Mouse (Mus musculus) G1E (cell line): Measurements from ENCODE around the gene Dscaml1. TPM values are rescaled to one million over a fixed set of nuclear protein-coding genes. Genes with fewer than 3 reads are reported as not detected.

Experiments
- ATAC-seq: 2 replicates; pipeline ENCODE4 v1.8.0; 2016; ENCODE audit warnings: mild to moderate bottlenecking; ENCODE audit not compliant: insufficient number of reproducible peaks, poor library complexity, low FRiP score, severe bottlenecking; ENCODE audit errors: extremely low read depth
- DNase-seq: peaks from one replicate; pipeline ENCODE4 v3.0.0; 2012; ENCODE audit warnings: low spot score
- H3K27me3 ChIP-seq: 2 replicates; pipeline ENCODE4 v1.6.1; 2012; ENCODE audit warnings: mild to moderate bottlenecking, low read length, inconsistent platforms; ENCODE audit not compliant: insufficient read depth
- H3K36me3 ChIP-seq: replicated peaks from 2 replicates; pipeline ENCODE3; 2012; ENCODE audit warnings: mild to moderate bottlenecking, inconsistent platforms
- H3K4me1 ChIP-seq: 2 replicates; pipeline ENCODE4 v1.6.1; 2012; ENCODE audit warnings: low read depth, low read length, inconsistent platforms, mixed read lengths; ENCODE audit not compliant: insufficient read depth
- H3K4me3 ChIP-seq: 2 replicates; pipeline ENCODE4 v1.5.1; 2012; ENCODE audit warnings: low read depth, mild to moderate bottlenecking, inconsistent platforms, low read length, moderate library complexity, mixed read lengths
- H3K9me3 ChIP-seq: replicated peaks from 2 replicates; pipeline ENCODE4 v1.6.1; 2012; ENCODE audit warnings: inconsistent platforms
- CTCF ChIP-seq: IDR thresholded peaks from 2 replicates; pipeline ENCODE4 v1.5.1; 2012; ENCODE audit warnings: low read depth, low read length, inconsistent platforms, mixed read lengths
- GATA1 ChIP-seq: IDR thresholded peaks from 2 replicates; pipeline ENCODE4 v1.6.1; 2012; ENCODE audit warnings: borderline replicate concordance, low read length, inconsistent platforms, mixed read lengths
- GATA2 ChIP-seq: IDR thresholded peaks from 2 replicates; pipeline ENCODE4 v1.6.1; 2012; ENCODE audit warnings: low read depth, low read length, inconsistent platforms, borderline replicate concordance
- POLR2AphosphoS5 ChIP-seq: IDR thresholded peaks from 2 replicates; pipeline ENCODE4 v1.6.1; 2012; ENCODE audit warnings: low read depth, low read length, inconsistent platforms; ENCODE audit not compliant: insufficient replicate concordance
- TAL1 ChIP-seq: conservative IDR thresholded peaks from 2 replicates; pipeline ENCODE4 v1.6.1; 2012; ENCODE audit warnings: low read depth, low read length, inconsistent platforms, mixed read lengths
- polyA plus RNA-seq: library from polyadenylated mRNA; stranded (reverse); fragments of >175 nt; gene quantifications from 2 replicates; pipeline ENCODE4 v1.2.3, GENCODE M21; 2012
- total RNA-seq, 2 experiments: library from RNA; stranded (forward) in 1 of 2; stranded (reverse) in 1 of 2; fragments of 200-1000 nt in 1 of 2; fragments of >200 nt in 1 of 2; fragmentation: Nextera tagmentation in 1 of 2; gene quantifications; 2 replicates each; pipeline ENCODE4 v1.2.3; 2014 to 2017

The Dscaml1 gene
- total and polyA plus RNA-seq, 3 experiments: 0.22 TPM; not detected in 2

DNA sequence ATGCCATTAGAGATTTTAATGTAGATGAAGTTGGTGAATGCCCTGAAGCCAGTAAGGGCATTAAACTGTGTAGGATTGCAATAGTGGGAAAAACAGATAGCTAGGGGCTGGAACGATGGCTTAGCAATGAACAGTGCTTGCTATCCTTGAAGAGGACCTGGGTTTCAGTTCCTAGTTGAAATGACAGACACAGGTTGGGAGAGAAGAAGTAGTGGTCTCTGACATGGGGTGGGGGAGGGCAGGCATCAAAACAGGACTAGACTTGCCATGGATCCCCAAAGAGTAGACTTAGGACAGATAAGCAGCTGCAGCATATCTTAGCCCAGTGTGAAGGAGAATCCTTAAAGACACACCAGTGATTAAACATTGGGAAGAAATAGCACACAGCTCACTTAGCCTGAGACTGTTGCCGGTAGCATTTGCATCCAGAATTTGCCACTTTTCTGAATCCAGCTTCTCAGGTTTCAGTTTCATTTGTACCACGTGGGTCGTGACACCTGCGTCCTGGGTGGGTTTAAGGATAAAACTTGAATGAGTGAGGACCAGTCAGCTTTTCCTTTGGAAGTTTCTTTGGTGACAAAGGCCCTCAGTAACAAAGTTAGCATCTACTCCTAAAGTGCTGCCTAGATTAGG lies 75.0 kb downstream of the Dscaml1 start:
- ATAC-seq (no peak), DNase-seq (no peak)
- Histone ChIP-seq H3K4me3 (no peak overlapping the region), H3K4me1 (no peaks in the 10 kb centered on the region), H3K27me3 (peaks cover 3% of the 10 kb centered on the region; the same call in 1 of the 2 replicates), H3K9me3 (no peaks in the 10 kb centered on the region), H3K36me3 (no peaks in the 10 kb centered on the region)
- TF ChIP-seq GATA2 (no peak), TAL1 (no peak), CTCF (no peak)

DNA sequence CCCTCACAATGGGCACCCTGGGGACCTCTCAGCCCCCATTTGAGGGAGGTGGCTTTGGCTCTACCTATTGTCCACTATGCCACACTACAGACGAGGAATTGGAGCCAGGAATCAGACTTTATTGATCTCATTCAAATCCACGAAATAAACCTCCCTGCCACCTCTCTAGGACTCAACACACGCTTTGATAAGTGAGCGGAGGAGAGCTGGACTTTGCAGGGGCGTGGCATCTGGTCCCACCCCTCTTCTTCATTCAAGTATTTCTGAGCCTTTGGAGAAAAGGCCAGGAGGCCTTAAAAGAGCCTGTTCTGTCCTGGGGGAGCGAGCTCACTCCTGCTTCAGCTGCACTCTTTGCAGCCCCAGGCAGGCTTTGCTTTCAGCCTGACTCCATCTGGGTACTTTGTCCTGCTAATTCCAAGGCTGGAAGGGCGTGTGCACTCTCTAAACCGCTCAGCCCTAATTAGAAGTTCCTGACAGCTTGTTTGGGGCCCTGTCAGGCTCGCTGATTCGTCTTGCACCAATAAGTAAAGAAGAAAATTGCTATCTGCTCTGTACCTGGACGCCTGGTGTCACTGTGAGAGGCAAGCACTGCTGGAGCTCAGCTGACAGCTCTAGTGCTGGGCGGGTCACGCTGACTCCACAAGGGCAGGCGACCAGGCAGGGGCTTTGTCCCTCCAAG lies 75.7 kb downstream of the Dscaml1 start:
- ATAC-seq: no peak
- Histone ChIP-seq H3K9me3 (no peaks in the 10 kb centered on the region), H3K4me1 (no peaks in the 10 kb centered on the region), H3K4me3 (no peak overlapping the region), H3K27me3 (peaks cover 3% of the 10 kb centered on the region; the same call in 1 of the 2 replicates), H3K36me3 (no peaks in the 10 kb centered on the region)
- DNase-seq: no peak
- TF ChIP-seq CTCF (no peak), GATA1 (no peak), GATA2 (no peak), POLR2AphosphoS5 (no peak)

GRCm38 (mm10) chr9:45504977-45505376 lies 78.5 kb downstream of the Dscaml1 start:
- TF ChIP-seq GATA1 (no peak), POLR2AphosphoS5 (no peak), GATA2 (no peak), TAL1 (no peak), CTCF (no peak)
- Histone ChIP-seq H3K4me1 (no peaks in the 10 kb centered on the region), H3K27me3 (no peaks in the 10 kb centered on the region), H3K9me3 (no peaks in the 10 kb centered on the region), H3K4me3 (no peak overlapping the region), H3K36me3 (no peaks in the 10 kb centered on the region)
- ATAC-seq (no peak), DNase-seq (no peak)

DNA sequence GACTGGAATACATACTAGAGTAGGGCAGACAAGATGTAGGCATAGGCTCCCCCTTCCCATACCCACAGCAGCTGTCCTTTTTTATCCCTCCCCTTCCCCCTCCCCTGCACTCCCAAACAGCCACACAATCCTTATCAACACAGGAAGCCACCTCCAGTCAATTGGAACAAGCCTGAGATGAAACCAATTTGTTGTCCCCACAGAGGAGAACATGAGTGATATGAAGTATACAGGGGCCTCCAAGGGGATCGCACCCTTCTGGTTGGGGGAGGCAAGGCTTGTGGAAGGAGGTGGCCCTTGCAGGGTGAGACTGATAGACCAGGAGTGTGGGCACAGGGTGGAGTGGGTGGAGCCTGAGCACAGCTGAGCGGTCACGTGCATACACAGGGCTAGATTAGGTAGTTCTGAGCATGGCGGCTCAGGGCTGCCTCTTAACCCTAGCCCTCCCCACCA lies 79.1 kb downstream of the Dscaml1 start:
- no peaks in the 10 kb centered on the region for H3K4me1 ChIP-seq
- TF ChIP-seq GATA2 (no peak), TAL1 (no peak), CTCF (no peak), POLR2AphosphoS5 (no peak), GATA1 (no peak)
- ATAC-seq (no peak), DNase-seq (no peak)
- H3K27me3 ChIP-seq: no peaks in the 10 kb centered on the region
- no peak overlapping the region for H3K4me3 ChIP-seq
- H3K9me3 ChIP-seq: no peaks in the 10 kb centered on the region
- no peaks in the 10 kb centered on the region for H3K36me3 ChIP-seq

- Histone ChIP-seq H3K36me3 (no peaks in the 10 kb centered on the region), H3K27me3 (no peaks in the 10 kb centered on the region), H3K9me3 (no peaks in the 10 kb centered on the region), H3K4me1 (no peaks in the 10 kb centered on the region), H3K4me3 (no peak overlapping the region)
- DNase-seq: no peak
- ATAC-seq: no peak
- TF ChIP-seq POLR2AphosphoS5: no peak
- TF ChIP-seq TAL1: no peak
- no peak for TF ChIP-seq GATA2
Observed at GRCm38 (mm10) chr9:45507482-45507881, 81.1 kb downstream of the Dscaml1 start.

DNA sequence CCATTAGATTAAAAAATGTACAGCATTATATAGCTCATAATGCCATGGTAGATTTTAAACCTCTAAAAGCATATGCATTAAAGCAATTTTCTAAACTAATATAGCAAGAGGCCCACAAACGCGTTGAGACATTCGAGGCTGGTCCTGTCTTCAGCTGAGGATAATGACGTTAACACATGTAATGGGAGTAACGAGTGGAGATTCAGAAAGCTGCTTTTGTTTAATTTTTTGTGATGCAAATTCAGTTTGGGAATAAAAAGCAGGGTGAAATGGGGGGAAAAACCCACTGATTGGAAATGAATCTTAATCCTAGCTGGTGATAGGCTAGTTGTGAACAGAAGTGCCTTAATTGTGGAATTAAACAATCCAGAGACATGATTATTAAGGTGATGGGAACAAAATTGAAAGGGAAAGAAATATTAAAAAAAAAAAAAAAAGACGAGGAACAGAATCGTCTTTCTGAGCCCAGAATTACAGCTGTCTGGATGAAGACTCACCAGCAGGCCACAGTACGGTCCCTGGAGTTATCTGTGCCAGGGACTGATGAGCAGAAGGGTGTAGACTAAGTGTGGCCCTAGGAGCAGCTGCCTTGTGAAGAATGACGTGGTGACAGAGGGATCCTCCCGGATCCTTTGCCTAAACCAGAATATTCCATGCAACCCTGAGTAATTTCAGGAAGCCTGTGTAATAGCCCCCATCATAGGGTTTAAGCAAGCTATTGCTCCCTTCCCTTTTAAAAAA lies 84.5 kb downstream of the Dscaml1 start:
- TF ChIP-seq GATA1 (no peak), GATA2 (no peak), CTCF (no peak), POLR2AphosphoS5 (no peak), TAL1 (no peak)
- no peaks in the 10 kb centered on the region for H3K27me3 ChIP-seq
- DNase-seq (no peak), ATAC-seq (no peak)
- no peak overlapping the region for H3K4me3 ChIP-seq
- H3K4me1 ChIP-seq: no peaks in the 10 kb centered on the region
- H3K9me3 ChIP-seq: no peaks in the 10 kb centered on the region
- H3K36me3 ChIP-seq: no peaks in the 10 kb centered on the region
